Comparison of ENCODE assay signal across 8 mouse cellular contexts in genomic region chr1:132968659-132969058, GRCm38 (mm10).
DNase-seq lines count a peak whose midpoint lies in the region; ATAC-seq lines count a peak whose summit lies in the region.

No protein-coding gene starts in this region.

- no peak; the same call in 1 of the 2 replicates for ATAC-seq in kidney, embryonic 14.5 days (ENCODE audit: low FRiP score, low TSS enrichment)

- no peak overlapping the region for H3K27ac ChIP-seq in kidney, embryonic 14.5 days (ENCODE audit: low read depth, low read length)

- H3K9ac ChIP-seq in kidney, embryonic 14.5 days (ENCODE audit: low read depth, low read length), result no peak overlapping the region

- H3K4me3 ChIP-seq in kidney, embryonic 14.5 days (ENCODE audit: low read length), result no peak overlapping the region

- intact Hi-C loops in left cerebral cortex, postnatal 25 days (cut with DNase I), result loop anchor here (2.0 kb wide), 1 partner anchor 210 kb away; no protein-coding TSS in a partner anchor

- WGBS in kidney, embryonic 14.5 days, result 28% methylated on average over 6 of the region's 6 CpGs

- no peaks in the 10 kb centered on the region for H3K36me3 ChIP-seq in kidney, embryonic 14.5 days (ENCODE audit: control insufficient read depth, insufficient read depth, low read length)

- H3K4me2 ChIP-seq in kidney, embryonic 14.5 days (replicated peaks; ENCODE audit: low read depth, low read length), result no peak overlapping the region

- H3K9me3 ChIP-seq in kidney, embryonic 14.5 days (ENCODE audit: control insufficient read depth, low read length), result no peaks in the 10 kb centered on the region

- H3K4me1 ChIP-seq in kidney, embryonic 14.5 days (ENCODE audit: control insufficient read depth, insufficient read depth, low read length), result no peaks in the 10 kb centered on the region

- H3K27me3 ChIP-seq in kidney, embryonic 14.5 days (ENCODE audit: control insufficient read depth, insufficient read depth, low read length), result no peaks in the 10 kb centered on the region

- peak; percentile 12 for DNase-seq in kidney, adult 11 months
- DNase-seq in ES-CJ7 (ENCODE audit: low read depth, low spot score), result peak; percentile 80
- DNase-seq in adrenal gland, postnatal 25 days, result peak; percentile 70
- peak; percentile 61 for DNase-seq in embryo, embryonic 9.5 days (ENCODE audit: extremely low spot score)
- DNase-seq in left cerebral cortex, postnatal 25 days (ENCODE audit: low spot score in 2 of 2), result peak; percentile 37 to 43
- DNase-seq in retina, adult 2 months (ENCODE audit: low read depth, low spot score), result peak; percentile 43
- DNase-seq in thymus, postnatal 4 days, result peak; percentile 81

Comparison
In these comparisons a context has a peak if more than half of its experiments do, and no peak if none do; other contexts are left out.
1. DNase-seq: peak in every context shown above with its lines; median percentile 81 in thymus, postnatal 4 days; 80 in ES-CJ7; 70 in adrenal gland, postnatal 25 days; 61 in embryo, embryonic 9.5 days; 43 in retina, adult 2 months; 40 in left cerebral cortex, postnatal 25 days; 12 in kidney, adult 11 months.